Mouse (Mus musculus): ENCODE results near the gene Mtmr2. TPM values are rescaled to one million over a fixed set of nuclear protein-coding genes. Genes with fewer than 3 reads are reported as not detected.

Mtmr2 gene
- polyA plus RNA-seq, 1 experiment from 2014 or later: 52.9 TPM

- Histone ChIP-seq H3K9ac (ENCODE audit: low read depth, low read length) (no peak overlapping the region), H3K4me3 (ENCODE audit: low read length) (no peak overlapping the region), H3K4me2 (ENCODE audit: low read length) (no peak overlapping the region), H3K27me3 (replicated peaks; ENCODE audit: control insufficient read depth, insufficient read depth, low read length) (no peaks in the 10 kb centered on the region), H3K4me1 (ENCODE audit: control insufficient read depth, insufficient read depth, low read depth, low read length) (no peaks in the 10 kb centered on the region; the same call in 1 of the 2 replicates), H3K27ac (ENCODE audit: low read depth, low read length) (no peak overlapping the region), H3K36me3 (ENCODE audit: control insufficient read depth, insufficient read depth, low read length) (no peaks in the 10 kb centered on the region), H3K9me3 (ENCODE audit: control insufficient read depth, low read length) (no peaks in the 10 kb centered on the region)
- ATAC-seq: peak; percentile 78
- WGBS: 25% methylated on average over 8 of the region's 8 CpGs
These were observed 31.7 kb upstream of the Mtmr2 start for GRCm38 (mm10) chr9:13716316-13717099.

DNA sequence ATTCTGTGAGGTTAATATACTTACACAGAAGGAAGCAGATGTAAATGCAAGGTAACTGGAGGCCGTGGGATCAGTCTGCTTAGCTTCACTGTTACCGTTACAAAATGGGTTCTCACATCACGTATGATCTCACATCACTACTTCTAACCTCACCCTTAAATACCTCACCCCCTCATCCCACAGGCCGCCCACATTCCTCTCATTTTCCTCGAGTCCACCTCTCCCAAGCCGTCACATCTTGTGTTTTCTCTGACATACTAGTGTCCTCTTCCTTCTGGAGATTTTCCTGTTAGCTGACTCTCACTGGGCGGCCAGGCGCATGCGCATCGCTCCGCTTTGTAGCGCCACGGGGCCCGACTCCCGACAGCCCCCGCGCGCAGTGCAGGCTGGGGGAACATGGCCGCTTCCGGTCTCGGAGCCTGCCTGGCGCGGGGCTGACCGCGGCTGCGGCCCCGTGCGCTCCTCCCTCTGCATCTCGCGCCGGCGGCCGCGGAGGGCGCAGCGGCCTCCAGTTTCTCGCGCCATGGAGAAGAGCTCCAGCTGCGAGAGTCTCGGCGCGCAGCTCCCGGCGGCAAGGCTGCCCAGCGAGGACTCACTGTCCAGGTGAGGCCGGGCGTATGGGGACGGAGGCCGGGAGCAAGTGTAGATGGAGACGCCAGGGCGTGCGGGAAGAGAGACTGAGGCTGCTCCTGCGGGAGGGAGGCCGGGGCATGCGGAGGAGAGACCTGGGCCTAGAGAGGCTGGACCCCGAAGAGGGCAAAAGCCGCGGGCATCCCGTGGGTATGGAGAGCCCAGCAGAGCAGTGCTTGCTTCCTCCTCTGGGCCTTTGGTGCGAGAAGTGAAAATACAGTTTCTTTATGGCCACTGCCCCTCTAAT is 826 bp downstream of the Mtmr2 start:
- Histone ChIP-seq H3K9ac (ENCODE audit: low read depth, low read length) (peak overlapping the region; percentile 99), H3K27ac (ENCODE audit: low read depth, low read length) (peak overlapping the region; percentile 93), H3K4me3 (ENCODE audit: low read length) (peak overlapping the region; percentile 97), H3K9me3 (ENCODE audit: control insufficient read depth, low read length) (no peaks in the 10 kb centered on the region; the same call in 1 of the 2 replicates), H3K4me2 (ENCODE audit: low read length) (peak overlapping the region; percentile 88), H3K36me3 (ENCODE audit: control insufficient read depth, insufficient read depth, low read length) (no peaks in the 10 kb centered on the region), H3K4me1 (ENCODE audit: control insufficient read depth, insufficient read depth, low read depth, low read length) (peaks cover 11% of the 10 kb centered on the region), H3K27me3 (replicated peaks; ENCODE audit: control insufficient read depth, insufficient read depth, low read length) (no peaks in the 10 kb centered on the region)
- ATAC-seq: peak; percentile 99
- WGBS: under 1% methylated on average over 58 of the region's 60 CpGs

GRCm38 (mm10) chr9:13749675-13749998 is 1.4 kb downstream of the Mtmr2 start:
- peak overlapping the region; percentile 97 for H3K4me3 ChIP-seq (ENCODE audit: low read length)
- no peaks in the 10 kb centered on the region; the same call in 1 of the 2 replicates for H3K9me3 ChIP-seq (ENCODE audit: control insufficient read depth, low read length)
- peak overlapping the region; percentile 93 for H3K27ac ChIP-seq (ENCODE audit: low read depth, low read length)
- no peak for ATAC-seq
- peaks cover 11% of the 10 kb centered on the region for H3K4me1 ChIP-seq (ENCODE audit: control insufficient read depth, insufficient read depth, low read depth, low read length)
- H3K4me2 ChIP-seq (ENCODE audit: low read length): peak overlapping the region; percentile 88
- WGBS: 4% methylated on average over 7 of the region's 7 CpGs
- no peaks in the 10 kb centered on the region for H3K27me3 ChIP-seq (replicated peaks; ENCODE audit: control insufficient read depth, insufficient read depth, low read length)
- peak overlapping the region; percentile 99 for H3K9ac ChIP-seq (ENCODE audit: low read depth, low read length)
- no peaks in the 10 kb centered on the region for H3K36me3 ChIP-seq (ENCODE audit: control insufficient read depth, insufficient read depth, low read length)

- Histone ChIP-seq H3K9me3 (ENCODE audit: control insufficient read depth, low read length) (no peaks in the 10 kb centered on the region; the same call in 1 of the 2 replicates), H3K4me3 (ENCODE audit: low read length) (no peak overlapping the region), H3K27ac (ENCODE audit: low read depth, low read length) (no peak overlapping the region), H3K36me3 (ENCODE audit: control insufficient read depth, insufficient read depth, low read length) (no peaks in the 10 kb centered on the region), H3K4me1 (ENCODE audit: control insufficient read depth, insufficient read depth, low read depth, low read length) (peaks cover 11% of the 10 kb centered on the region), H3K4me2 (ENCODE audit: low read length) (no peak overlapping the region), H3K9ac (ENCODE audit: low read depth, low read length) (no peak overlapping the region), H3K27me3 (replicated peaks; ENCODE audit: control insufficient read depth, insufficient read depth, low read length) (no peaks in the 10 kb centered on the region)
- WGBS: 70% methylated on average over 4 of the region's 4 CpGs
- ATAC-seq: no peak
These were observed 4.3 kb downstream of the Mtmr2 start for GRCm38 (mm10) chr9:13752543-13752942.

DNA sequence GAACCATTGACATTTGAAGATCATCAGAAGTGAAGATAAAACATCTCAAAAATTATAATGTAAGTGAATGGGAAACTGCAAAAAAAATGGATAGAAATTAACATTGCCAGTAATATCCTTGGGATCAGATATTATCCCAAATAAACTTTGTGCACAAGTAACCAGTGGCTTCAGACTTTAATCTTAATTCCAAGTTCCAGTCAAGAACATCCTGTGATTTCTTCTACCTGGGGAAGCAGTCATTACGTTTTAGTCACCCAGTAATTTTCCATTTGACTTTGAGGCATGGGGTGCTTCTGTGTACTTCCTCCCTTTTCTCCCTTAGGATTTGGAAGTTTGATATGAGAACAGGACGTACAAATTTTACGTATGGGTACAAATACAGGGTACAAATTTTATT is 12.2 kb downstream of the Mtmr2 start:
- Histone ChIP-seq H3K27me3 (replicated peaks; ENCODE audit: control insufficient read depth, insufficient read depth, low read length) (no peaks in the 10 kb centered on the region), H3K9ac (ENCODE audit: low read depth, low read length) (no peak overlapping the region), H3K4me2 (ENCODE audit: low read length) (no peak overlapping the region), H3K9me3 (ENCODE audit: control insufficient read depth, low read length) (no peaks in the 10 kb centered on the region; the same call in 1 of the 2 replicates), H3K36me3 (ENCODE audit: control insufficient read depth, insufficient read depth, low read length) (no peaks in the 10 kb centered on the region), H3K4me3 (ENCODE audit: low read length) (no peak overlapping the region), H3K4me1 (ENCODE audit: control insufficient read depth, insufficient read depth, low read depth, low read length) (no peaks in the 10 kb centered on the region), H3K27ac (ENCODE audit: low read depth, low read length) (no peak overlapping the region)
- no peak for ATAC-seq
- 96% methylated on average over 3 of the region's 3 CpGs for WGBS

DNA sequence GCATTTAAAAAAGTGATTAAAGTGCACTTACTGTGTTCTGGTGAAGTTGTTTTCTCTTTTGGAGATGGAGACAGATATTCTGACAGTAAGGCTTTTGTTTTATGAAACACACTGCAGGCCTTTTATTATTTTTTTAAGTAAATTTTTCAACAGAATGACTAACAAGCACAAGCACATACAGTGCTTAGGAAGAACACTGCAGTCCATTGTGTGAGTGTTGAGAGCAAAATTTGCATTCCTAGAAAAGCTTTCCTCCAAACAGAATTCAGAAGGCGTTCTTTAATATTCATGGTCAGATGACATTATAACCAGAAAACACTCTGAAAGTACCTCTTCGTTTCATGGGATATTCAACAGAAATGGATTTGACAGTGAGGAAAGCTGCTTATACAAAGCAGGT is 17.4 kb downstream of the Mtmr2 start:
- H3K4me3 ChIP-seq (ENCODE audit: low read length): no peak overlapping the region
- no peaks in the 10 kb centered on the region for H3K9me3 ChIP-seq (ENCODE audit: control insufficient read depth, low read length)
- H3K27me3 ChIP-seq (replicated peaks; ENCODE audit: control insufficient read depth, insufficient read depth, low read length): no peaks in the 10 kb centered on the region
- no peak overlapping the region for H3K9ac ChIP-seq (ENCODE audit: low read depth, low read length)
- no peaks in the 10 kb centered on the region for H3K36me3 ChIP-seq (ENCODE audit: control insufficient read depth, insufficient read depth, low read length)
- H3K27ac ChIP-seq (ENCODE audit: low read depth, low read length): no peak overlapping the region
- no peak for ATAC-seq
- H3K4me1 ChIP-seq (ENCODE audit: control insufficient read depth, insufficient read depth, low read depth, low read length): no peaks in the 10 kb centered on the region
- no peak overlapping the region for H3K4me2 ChIP-seq (ENCODE audit: low read length)
- WGBS: 67% methylated on average over 2 of the region's 2 CpGs

DNA sequence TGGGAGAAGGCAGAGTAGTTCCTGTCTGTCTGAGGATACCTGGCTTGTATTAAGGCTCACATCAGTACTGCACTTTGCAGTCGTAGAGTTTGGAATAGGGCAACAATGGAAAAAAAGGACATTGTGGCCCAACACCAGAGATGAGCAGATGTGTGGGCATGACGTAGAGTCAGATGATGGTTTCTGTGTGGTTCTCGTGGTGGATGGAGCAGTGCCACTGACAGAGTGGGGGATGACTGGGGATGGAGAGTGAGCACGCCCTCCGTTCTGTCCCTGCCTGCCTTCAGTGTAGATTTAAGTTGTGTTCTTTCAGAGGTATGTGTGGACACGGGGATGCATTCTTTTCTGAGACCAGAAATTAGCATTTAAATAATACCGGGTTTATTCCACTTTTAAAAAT is 18.4 kb downstream of the Mtmr2 start:
- Histone ChIP-seq H3K4me2 (ENCODE audit: low read length) (no peak overlapping the region), H3K9ac (ENCODE audit: low read depth, low read length) (no peak overlapping the region), H3K9me3 (ENCODE audit: control insufficient read depth, low read length) (no peaks in the 10 kb centered on the region), H3K4me1 (ENCODE audit: control insufficient read depth, insufficient read depth, low read depth, low read length) (no peaks in the 10 kb centered on the region), H3K27me3 (replicated peaks; ENCODE audit: control insufficient read depth, insufficient read depth, low read length) (no peaks in the 10 kb centered on the region), H3K36me3 (ENCODE audit: control insufficient read depth, insufficient read depth, low read length) (no peaks in the 10 kb centered on the region), H3K4me3 (ENCODE audit: low read length) (no peak overlapping the region), H3K27ac (ENCODE audit: low read depth, low read length) (no peak overlapping the region)
- 85% methylated on average over 7 of the region's 7 CpGs for WGBS
- ATAC-seq: no peak

DNA sequence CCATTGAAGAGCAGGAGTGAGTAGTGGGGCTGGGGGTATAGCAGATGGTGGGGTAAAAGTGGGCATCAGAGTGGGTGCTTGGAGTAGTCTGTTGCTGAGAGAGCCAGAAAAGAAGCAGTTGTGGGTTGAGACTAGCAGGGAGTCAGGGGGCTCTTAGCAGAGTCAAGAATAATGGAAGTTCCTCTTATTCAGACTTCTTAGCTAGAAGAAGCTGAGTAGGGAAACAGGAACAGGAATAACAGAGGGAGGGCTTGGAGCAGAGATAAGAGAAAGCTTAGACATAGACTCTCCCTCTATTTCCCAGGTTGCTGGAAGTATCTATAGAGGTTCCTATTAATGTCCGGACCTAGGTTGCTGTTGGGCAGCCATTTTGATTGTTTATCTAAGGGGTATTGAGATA is 26.5 kb downstream of the Mtmr2 start:
- ATAC-seq: no peak
- WGBS: 100% methylated on average over 1 of the region's 1 CpGs

GRCm38 (mm10) chr9:13781985-13782384 is 33.8 kb downstream of the Mtmr2 start:
- no peak overlapping the region for H3K9ac ChIP-seq (ENCODE audit: low read depth, low read length)
- 97% methylated on average over 1 of the region's 1 CpGs for WGBS

More for the DNA sequence above, 26.5 kb downstream of the Mtmr2 start:
- no peak overlapping the region for H3K27ac ChIP-seq (ENCODE audit: low read depth, low read length)
- no peaks in the 10 kb centered on the region for H3K27me3 ChIP-seq (replicated peaks; ENCODE audit: control insufficient read depth, insufficient read depth, low read length)
- no peaks in the 10 kb centered on the region for H3K4me1 ChIP-seq (ENCODE audit: control insufficient read depth, insufficient read depth, low read depth, low read length)
- no peaks in the 10 kb centered on the region for H3K36me3 ChIP-seq (ENCODE audit: control insufficient read depth, insufficient read depth, low read length)
- no peak overlapping the region for H3K4me3 ChIP-seq (ENCODE audit: low read length)
- no peak overlapping the region for H3K4me2 ChIP-seq (ENCODE audit: low read length)
- no peaks in the 10 kb centered on the region for H3K9me3 ChIP-seq (ENCODE audit: control insufficient read depth, low read length)
- H3K9ac ChIP-seq (ENCODE audit: low read depth, low read length): no peak overlapping the region

More at GRCm38 (mm10) chr9:13781985-13782384, 33.8 kb downstream of the Mtmr2 start:
- ATAC-seq: no peak
- Histone ChIP-seq H3K27ac (ENCODE audit: low read depth, low read length) (no peak overlapping the region), H3K9me3 (ENCODE audit: control insufficient read depth, low read length) (no peaks in the 10 kb centered on the region), H3K36me3 (ENCODE audit: control insufficient read depth, insufficient read depth, low read length) (0 out of 2 replicates have a peak, but pooled peaks cover 4% of the 10 kb centered on the region), H3K4me2 (ENCODE audit: low read length) (no peak overlapping the region), H3K27me3 (replicated peaks; ENCODE audit: control insufficient read depth, insufficient read depth, low read length) (no peaks in the 10 kb centered on the region), H3K4me1 (ENCODE audit: control insufficient read depth, insufficient read depth, low read depth, low read length) (no peaks in the 10 kb centered on the region), H3K4me3 (ENCODE audit: low read length) (no peak overlapping the region)
